Mouse (Mus musculus) ES-Bruce4 (cell line): ENCODE data around the gene Polg2.

Source experiments
- CTCF ChIP-seq: IDR thresholded peaks from one replicate; pipeline ENCODE4 v1.8.1; 2011; ENCODE audit warnings: low read depth, low read length
- EP300 ChIP-seq: IDR thresholded peaks from 2 replicates; pipeline ENCODE4 v1.6.1; 2011; ENCODE audit warnings: low read depth, low read length; ENCODE audit not compliant: insufficient read depth

DNA sequence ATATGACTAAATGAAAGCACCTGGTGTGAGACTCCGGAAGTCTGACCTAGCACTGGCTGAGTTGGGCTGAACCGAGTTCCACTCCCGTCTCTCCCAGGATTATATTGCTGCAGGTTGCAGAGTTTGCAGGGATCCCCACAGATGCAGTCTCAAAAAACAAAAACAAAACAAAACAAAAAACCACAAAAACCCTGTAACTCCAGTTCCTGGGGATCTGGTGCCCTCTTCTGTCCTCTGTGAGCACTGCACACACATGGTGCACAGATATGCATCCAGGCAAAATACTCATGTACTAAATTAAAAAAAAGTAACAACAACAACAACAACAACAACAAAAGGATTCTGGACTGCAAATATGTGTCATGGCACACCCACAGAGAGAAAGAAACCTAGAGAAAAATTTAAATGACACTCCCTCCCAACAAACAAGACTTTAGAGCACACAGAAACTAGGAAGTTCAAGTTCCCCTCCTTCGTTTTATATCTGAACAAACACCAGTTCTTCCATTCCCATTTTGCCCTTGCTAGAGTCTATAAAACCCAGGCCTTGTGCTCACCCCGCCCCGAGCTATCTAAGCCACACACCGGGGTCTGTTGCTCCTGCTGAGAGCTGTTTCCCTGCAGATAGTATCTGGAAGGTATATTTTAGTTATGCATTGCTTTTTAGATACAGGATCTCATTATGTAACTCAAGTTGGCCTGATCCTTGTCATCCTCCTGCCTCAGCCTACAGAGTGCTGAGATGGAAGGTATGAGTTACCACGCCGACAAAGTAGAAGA, 9.0 kb downstream of the Polg2 start:
- TF ChIP-seq CTCF (peak; percentile 28), EP300 (no peak)
